Mouse (Mus musculus) ES-CJ7 (cell line): ENCODE measurements at regions not wholly inside any gene's neighbourhood (a gene's known extent, or its start where the extent isn't known, plus 50 kb on each side); places are given as distances from the start of the nearest gene placed in this dataset.

Experiments
- DNase-seq: peaks from one replicate; pipeline ENCODE4 v3.0.0; 2011; ENCODE audit warnings: low read depth, low spot score

DNA sequence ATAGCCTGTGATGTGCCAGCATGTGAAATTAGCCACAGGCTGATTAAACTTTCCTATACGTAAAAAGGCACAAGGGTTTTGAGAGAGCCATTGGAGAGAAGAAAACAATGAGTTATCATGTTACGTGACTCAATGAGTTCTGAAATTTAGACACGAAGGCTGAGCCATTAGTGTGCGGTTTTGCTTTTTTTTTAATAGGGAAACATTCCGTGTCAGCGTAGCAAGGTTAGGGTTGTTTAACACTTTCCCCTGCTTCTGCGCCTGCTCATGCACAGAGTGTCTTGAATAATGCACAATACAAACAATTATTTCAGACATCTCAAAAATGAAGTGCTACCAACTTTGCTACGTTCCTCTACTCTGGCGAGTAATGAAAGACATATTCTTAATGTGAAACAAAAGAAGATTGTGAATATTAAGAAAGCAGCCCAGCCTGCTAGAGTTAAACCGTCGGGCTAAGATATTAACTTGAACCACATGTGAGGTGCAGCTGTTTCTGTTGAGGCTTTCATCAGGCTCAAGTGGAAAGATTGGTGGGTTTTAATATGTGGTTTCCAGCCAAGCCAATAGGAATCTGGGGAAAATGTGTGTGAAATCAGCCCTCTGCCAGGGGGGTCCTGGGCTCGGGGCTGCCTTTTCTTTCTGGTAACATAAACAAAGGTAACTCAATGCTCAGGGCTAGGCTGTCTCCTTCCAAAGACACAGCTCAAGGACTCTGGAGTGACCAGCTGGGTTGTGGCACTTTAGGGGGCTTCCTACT, 287.2 kb downstream of the Slc4a3 start:
- DNase-seq, result no peak

- no peak for DNase-seq
Measured at GRCm38 (mm10) chr1:75834361-75834760, 288.3 kb downstream of the Slc4a3 start.

DNA sequence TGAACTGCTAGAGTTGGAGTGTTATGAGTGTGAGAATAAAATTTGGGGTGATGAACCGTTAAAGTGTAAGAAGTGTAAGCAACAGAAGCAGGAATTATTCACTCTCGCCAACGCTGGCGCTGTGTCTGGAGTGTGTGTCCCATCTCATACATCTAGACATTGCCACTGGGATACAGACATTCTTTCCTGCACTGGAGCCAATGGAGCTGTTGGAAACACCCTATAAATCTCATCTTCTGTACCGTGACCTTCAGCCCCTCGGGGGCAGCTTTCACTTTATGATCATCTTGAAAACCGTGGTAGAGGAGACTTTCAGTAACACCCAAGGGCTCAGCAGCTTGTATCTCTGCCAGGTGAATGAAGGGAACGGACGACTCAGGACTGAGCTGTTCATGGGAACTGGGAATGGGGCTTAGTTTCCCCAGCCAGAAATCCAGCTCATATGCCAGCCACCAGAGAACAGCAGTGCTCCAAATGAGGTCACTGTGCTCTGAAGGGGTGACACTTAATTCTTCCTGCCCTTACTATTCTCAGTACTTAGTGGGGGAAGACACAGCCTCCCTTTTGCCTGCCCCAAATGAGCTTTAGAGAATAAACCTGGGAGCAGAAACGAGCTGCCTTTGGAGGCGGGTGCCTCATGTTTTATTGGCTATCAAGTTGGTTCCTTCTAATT, 293.6 kb downstream of the Slc4a3 start:
- no peak for DNase-seq

- no peak for DNase-seq
Measured at GRCm38 (mm10) chr1:75842396-75842795, 296.3 kb downstream of the Slc4a3 start.

- DNase-seq, result no peak
Measured at GRCm38 (mm10) chr1:75843326-75843725, 297.3 kb downstream of the Slc4a3 start.

- no peak for DNase-seq
Measured at GRCm38 (mm10) chr1:75844123-75844522, 298.1 kb downstream of the Slc4a3 start.

DNA sequence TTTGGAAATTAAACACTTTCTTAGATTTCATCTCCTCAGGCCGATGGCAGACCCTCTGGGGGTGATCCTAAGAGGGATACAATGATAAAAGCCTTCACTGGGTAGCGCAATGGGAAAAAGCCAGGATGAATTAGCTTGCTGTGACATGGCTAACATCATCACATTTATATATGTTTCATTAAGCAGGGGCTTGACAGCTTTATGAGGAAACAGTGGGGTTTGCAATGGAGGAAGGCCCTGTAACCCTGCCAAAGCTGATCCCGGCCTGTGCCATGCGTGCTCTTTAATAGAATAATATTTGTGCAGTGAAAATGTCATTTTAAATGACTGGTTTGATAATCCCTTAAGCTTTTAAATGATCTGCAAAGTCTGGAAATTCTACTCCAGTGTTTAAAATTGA, 298.5 kb downstream of the Slc4a3 start:
- no peak for DNase-seq

GRCm38 (mm10) chr1:75844981-75845380, 298.9 kb downstream of the Slc4a3 start:
- DNase-seq, result peak; percentile 37

- DNase-seq, result peak; percentile 75
Measured at GRCm38 (mm10) chr1:75845771-75846535, 299.9 kb downstream of the Slc4a3 start.

- DNase-seq, result no peak
Measured at GRCm38 (mm10) chr1:75847681-75848080, 301.6 kb downstream of the Slc4a3 start.

GRCm38 (mm10) chr1:75848436-75848835, 302.4 kb downstream of the Slc4a3 start:
- no peak for DNase-seq

DNA sequence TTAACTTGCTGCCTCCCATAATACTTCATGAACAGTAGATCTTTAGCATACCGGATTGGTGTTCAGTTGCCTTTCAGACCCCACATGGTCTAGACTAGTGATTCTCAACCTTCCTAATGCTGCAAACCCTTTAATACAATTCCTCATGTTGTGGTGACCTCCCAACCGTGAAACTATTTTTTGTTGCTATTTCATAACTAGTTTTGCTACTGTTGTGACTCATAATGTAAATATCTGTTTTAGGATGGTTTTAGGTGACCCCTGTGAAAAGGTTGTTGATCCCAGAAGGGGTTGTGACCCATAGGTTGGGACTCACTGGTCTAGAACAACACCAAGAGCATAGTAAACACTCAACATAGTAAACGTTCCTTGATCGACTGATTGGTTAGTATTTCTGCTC, 304.1 kb downstream of the Slc4a3 start:
- no peak for DNase-seq

DNA sequence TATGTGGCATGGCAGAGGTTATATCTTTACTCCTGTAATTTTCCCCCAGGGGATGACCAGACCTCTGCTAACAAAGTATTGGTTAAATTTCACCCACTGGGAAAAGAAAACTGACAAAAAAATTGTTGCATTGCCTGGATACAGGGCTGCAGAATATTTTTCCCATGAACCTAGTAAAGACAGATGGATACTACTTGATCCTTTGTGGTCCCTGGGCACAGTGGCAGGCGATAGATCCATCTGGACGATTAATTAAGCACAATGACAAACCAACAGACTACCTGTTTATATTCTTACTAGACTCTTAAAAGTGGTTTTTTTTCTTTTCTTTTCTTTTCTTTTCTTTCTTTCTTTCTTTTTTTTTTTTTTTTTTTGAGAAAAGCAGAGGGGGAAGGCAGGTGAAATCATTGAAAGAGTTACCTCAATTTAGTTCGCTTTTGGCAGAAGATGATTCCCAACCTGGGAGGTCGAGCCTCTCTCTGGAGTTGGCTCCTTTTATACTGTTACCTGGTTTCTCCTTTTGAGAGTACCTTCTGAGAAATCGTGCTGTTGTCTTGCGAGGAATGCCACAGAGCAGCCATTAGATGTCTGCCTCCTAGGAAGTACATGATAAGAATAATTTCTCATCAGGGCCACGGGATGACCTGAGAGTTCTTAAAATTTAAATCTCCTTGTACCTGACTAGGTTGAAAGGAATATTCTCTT, 312.6 kb downstream of the Slc4a3 start:
- no peak for DNase-seq

GRCm38 (mm10) chr1:75862757-75863156, 316.7 kb downstream of the Slc4a3 start:
- peak; percentile 75 for DNase-seq

- DNase-seq, result no peak
Measured at GRCm38 (mm10) chr1:75866556-75866955, 320.5 kb downstream of the Slc4a3 start.

DNA sequence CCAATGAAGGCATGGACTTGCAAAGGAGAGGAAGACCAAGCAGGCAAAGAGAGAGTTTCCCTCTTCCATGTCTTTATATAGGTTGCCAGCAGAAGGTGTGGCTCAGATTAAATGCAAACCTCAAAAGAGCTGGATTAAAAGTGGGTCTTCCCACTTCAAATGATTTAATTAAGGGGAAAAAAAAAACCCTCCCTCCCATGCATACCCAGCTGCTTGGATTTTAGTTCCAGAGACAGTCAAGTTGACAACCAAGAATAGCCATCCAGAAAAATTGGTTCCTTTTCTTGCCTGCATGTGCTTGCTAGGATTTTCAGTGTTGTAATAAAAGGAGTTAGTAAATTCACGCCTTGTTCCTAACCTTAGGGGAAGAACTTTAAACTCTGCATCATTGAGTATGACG, 323.3 kb downstream of the Slc4a3 start:
- no peak for DNase-seq

DNA sequence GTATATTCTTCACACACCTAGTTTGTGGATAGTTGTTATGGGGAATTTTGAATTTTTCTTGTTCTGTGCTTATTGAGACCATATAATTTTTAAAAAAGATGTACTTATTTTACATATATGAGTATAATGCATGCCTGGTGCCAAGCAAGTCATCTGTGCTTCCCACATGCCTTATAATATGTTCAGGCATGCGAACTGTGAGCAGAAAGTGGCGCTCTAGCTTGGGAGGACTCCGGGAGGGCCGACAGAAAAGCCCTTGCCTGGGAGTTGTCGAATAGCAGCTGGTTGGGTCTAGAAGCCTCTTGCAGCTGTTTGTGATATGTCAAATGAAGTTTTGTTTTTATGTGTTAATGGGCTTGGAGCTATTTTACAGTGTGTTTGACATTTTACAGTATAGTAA, 323.8 kb downstream of the Slc4a3 start:
- no peak for DNase-seq

- no peak for DNase-seq
Measured at GRCm38 (mm10) chr1:75873911-75874310, 327.8 kb downstream of the Slc4a3 start.

- no peak for DNase-seq
Measured at GRCm38 (mm10) chr1:75877209-75877608, 331.1 kb downstream of the Slc4a3 start.

DNA sequence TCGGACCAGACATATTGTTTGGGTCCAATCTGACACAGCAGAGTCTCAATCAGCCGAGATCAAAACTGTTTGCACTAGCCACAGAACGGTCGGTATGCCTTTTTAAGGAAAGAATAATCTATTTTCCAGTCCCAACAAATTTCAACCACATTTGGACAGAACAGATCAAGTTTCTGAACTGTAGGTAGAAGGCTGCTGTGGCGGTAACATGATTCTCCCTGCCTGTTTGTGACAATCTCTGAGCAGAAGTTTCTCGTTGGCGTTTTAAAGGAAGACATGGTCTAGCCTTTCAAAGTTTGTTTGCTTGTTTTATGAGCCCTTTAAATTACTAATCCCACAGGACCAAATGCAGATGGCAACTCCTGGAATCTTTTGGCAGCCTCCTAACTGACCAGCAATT, 339.6 kb downstream of the Slc4a3 start:
- no peak for DNase-seq

DNA sequence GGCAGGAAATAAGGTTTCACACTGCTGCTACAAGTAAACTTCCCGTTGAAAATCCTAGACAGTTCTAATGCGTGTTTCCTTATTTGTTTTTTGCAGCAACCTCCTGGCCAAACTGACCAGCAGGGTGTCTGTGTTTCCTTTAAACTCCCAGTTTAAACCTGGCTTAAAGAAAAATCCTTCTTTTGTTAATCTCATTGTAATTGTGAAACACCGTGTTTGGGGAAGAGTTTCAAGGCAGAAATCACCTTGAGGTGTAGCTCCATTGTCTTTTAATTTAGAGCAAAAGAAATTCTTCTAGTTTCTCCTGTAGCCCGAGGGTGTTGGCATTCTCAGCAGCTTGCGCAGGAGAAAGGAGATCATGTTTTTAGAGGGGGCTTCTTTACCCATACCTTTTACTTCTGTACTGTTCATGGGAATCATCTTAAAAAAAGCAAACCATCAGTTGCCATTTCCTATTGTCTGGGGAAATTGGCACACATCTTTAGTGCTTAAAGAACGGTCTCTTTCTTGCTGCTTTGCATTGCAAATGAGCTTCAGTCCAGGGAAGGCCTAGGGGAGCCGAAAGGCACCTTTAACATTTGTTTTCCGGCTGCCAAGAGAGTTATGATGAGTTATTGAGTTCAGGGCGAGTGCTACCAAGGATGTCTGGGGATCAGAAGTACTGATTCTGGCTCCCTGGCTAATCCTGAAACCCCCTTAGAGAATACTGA, 342.6 kb downstream of the Slc4a3 start:
- DNase-seq, result peak; percentile 52
